Mouse (Mus musculus): ENCODE data around the gene Ctrb1. TPM values are rescaled to one million over a fixed set of nuclear protein-coding genes. Genes with fewer than 3 reads are reported as not detected.
A peak's percentile ranks its signal among the peaks of the same experiment; 100 is the strongest.

Ctrb1 gene
- polyA plus RNA-seq, 1 experiment from 2014 or later: not detected

DNA sequence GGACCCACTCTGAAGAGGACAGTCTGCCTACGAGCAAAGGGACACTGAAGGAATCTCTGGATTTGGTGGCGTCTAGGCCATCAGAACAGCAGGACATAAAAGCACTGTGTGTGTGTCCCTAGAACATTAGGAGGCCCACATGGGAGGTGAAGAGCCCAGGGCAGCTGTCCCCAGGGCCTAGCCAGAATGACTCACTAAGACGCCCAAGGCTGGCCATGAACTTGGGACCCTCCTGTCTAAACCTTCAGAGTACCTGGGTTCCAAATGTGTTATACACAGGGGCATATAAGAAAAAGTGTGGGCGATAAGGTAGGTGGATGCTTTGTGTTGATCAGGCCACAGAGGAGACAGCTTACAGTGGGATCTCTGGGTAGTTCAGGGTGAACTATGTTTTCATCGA, 9.9 kb upstream of the Ctrb1 start:
- no peak for ATAC-seq
- H3K27me3 ChIP-seq (replicated peaks; ENCODE audit: control insufficient read depth, insufficient read depth, low read length): no peaks in the 10 kb centered on the region

DNA sequence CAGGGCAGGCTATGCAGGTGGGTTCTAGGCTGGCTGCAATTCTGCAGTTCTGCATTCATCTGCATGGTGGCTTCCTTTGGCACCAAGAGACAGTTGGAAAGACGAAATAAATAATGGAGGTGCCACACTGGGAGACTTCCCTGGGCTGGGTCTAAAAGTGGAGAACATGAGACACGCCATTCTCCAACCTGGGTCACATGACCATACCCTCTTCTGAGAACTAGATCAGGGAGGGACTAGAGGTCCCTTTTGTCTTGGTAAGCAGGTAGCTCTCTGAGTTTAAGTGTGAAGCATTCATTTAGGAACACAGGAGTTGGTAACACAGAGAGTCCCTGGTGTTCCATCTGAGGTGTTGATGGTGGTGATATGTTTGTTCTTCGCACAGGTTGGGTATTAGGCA, 9.4 kb upstream of the Ctrb1 start:
- no peak overlapping the region for H3K4me3 ChIP-seq (ENCODE audit: low read length)
- no peaks in the 10 kb centered on the region for H3K36me3 ChIP-seq (ENCODE audit: control insufficient read depth, insufficient read depth, low read length)
- no peak overlapping the region for H3K27ac ChIP-seq (ENCODE audit: low read depth, low read length)
- no peak overlapping the region for H3K9ac ChIP-seq (ENCODE audit: low read depth, low read length)
- H3K4me1 ChIP-seq (ENCODE audit: control insufficient read depth, insufficient read depth, low read depth, low read length): no peaks in the 10 kb centered on the region
- no peak for ATAC-seq
- WGBS: 85% methylated on average over 3 of the region's 3 CpGs
- no peaks in the 10 kb centered on the region for H3K9me3 ChIP-seq (ENCODE audit: control insufficient read depth, low read length)
- H3K4me2 ChIP-seq (ENCODE audit: low read length): no peak overlapping the region
- H3K27me3 ChIP-seq (replicated peaks; ENCODE audit: control insufficient read depth, insufficient read depth, low read length): no peaks in the 10 kb centered on the region

More for the DNA sequence above, 9.9 kb upstream of the Ctrb1 start:
- H3K9ac ChIP-seq (ENCODE audit: low read depth, low read length): no peak overlapping the region
- WGBS: 96% methylated on average over 5 of the region's 5 CpGs
- no peaks in the 10 kb centered on the region for H3K36me3 ChIP-seq (ENCODE audit: control insufficient read depth, insufficient read depth, low read length)
- H3K4me2 ChIP-seq (ENCODE audit: low read length): no peak overlapping the region
- no peaks in the 10 kb centered on the region for H3K4me1 ChIP-seq (ENCODE audit: control insufficient read depth, insufficient read depth, low read depth, low read length)
- H3K27ac ChIP-seq (ENCODE audit: low read depth, low read length): no peak overlapping the region
- H3K4me3 ChIP-seq (ENCODE audit: low read length): no peak overlapping the region
- H3K9me3 ChIP-seq (ENCODE audit: control insufficient read depth, low read length): no peaks in the 10 kb centered on the region

- WGBS: 13% methylated on average over 1 of the region's 1 CpGs
- no peak for ATAC-seq
Observed at GRCm38 (mm10) chr8:111699035-111699434, 8.2 kb upstream of the Ctrb1 start.

GRCm38 (mm10) chr8:111697655-111698054, 6.8 kb upstream of the Ctrb1 start:
- no peaks in the 10 kb centered on the region for H3K4me1 ChIP-seq (ENCODE audit: control insufficient read depth, insufficient read depth, low read depth, low read length)
- no peak overlapping the region for H3K4me3 ChIP-seq (ENCODE audit: low read length)
- no peaks in the 10 kb centered on the region for H3K9me3 ChIP-seq (ENCODE audit: control insufficient read depth, low read length)
- ATAC-seq: no peak
- no peak overlapping the region for H3K4me2 ChIP-seq (ENCODE audit: low read length)
- no peak overlapping the region for H3K9ac ChIP-seq (ENCODE audit: low read depth, low read length)
- no peaks in the 10 kb centered on the region for H3K27me3 ChIP-seq (replicated peaks; ENCODE audit: control insufficient read depth, insufficient read depth, low read length)
- H3K27ac ChIP-seq (ENCODE audit: low read depth, low read length): no peak overlapping the region
- no peaks in the 10 kb centered on the region for H3K36me3 ChIP-seq (ENCODE audit: control insufficient read depth, insufficient read depth, low read length)
- 79% methylated on average over 10 of the region's 10 CpGs for WGBS

More at GRCm38 (mm10) chr8:111699035-111699434, 8.2 kb upstream of the Ctrb1 start:
- H3K4me3 ChIP-seq (ENCODE audit: low read length): no peak overlapping the region
- no peak overlapping the region for H3K4me2 ChIP-seq (ENCODE audit: low read length)
- H3K36me3 ChIP-seq (ENCODE audit: control insufficient read depth, insufficient read depth, low read length): no peaks in the 10 kb centered on the region
- no peaks in the 10 kb centered on the region for H3K9me3 ChIP-seq (ENCODE audit: control insufficient read depth, low read length)
- H3K27ac ChIP-seq (ENCODE audit: low read depth, low read length): no peak overlapping the region
- no peaks in the 10 kb centered on the region for H3K27me3 ChIP-seq (replicated peaks; ENCODE audit: control insufficient read depth, insufficient read depth, low read length)
- no peaks in the 10 kb centered on the region for H3K4me1 ChIP-seq (ENCODE audit: control insufficient read depth, insufficient read depth, low read depth, low read length)
- no peak overlapping the region for H3K9ac ChIP-seq (ENCODE audit: low read depth, low read length)

- Histone ChIP-seq H3K27ac (ENCODE audit: low read depth, low read length) (no peak overlapping the region), H3K4me3 (ENCODE audit: low read length) (no peak overlapping the region), H3K4me1 (ENCODE audit: control insufficient read depth, insufficient read depth, low read depth, low read length) (no peaks in the 10 kb centered on the region), H3K27me3 (replicated peaks; ENCODE audit: control insufficient read depth, insufficient read depth, low read length) (no peaks in the 10 kb centered on the region), H3K36me3 (ENCODE audit: control insufficient read depth, insufficient read depth, low read length) (no peaks in the 10 kb centered on the region), H3K4me2 (ENCODE audit: low read length) (no peak overlapping the region), H3K9ac (ENCODE audit: low read depth, low read length) (no peak overlapping the region), H3K9me3 (ENCODE audit: control insufficient read depth, low read length) (no peaks in the 10 kb centered on the region)
- ATAC-seq: no peak
- WGBS: 73% methylated on average over 7 of the region's 7 CpGs
Observed at GRCm38 (mm10) chr8:111695441-111695840, 4.6 kb upstream of the Ctrb1 start.

- no peak for ATAC-seq
- 62% methylated on average over 6 of the region's 6 CpGs for WGBS
- H3K4me2 ChIP-seq (ENCODE audit: low read length): no peak overlapping the region
- no peaks in the 10 kb centered on the region for H3K36me3 ChIP-seq (ENCODE audit: control insufficient read depth, insufficient read depth, low read length)
- no peak overlapping the region for H3K27ac ChIP-seq (ENCODE audit: low read depth, low read length)
- H3K4me1 ChIP-seq (ENCODE audit: control insufficient read depth, insufficient read depth, low read depth, low read length): no peaks in the 10 kb centered on the region
- H3K4me3 ChIP-seq (ENCODE audit: low read length): no peak overlapping the region
- H3K27me3 ChIP-seq (replicated peaks; ENCODE audit: control insufficient read depth, insufficient read depth, low read length): no peaks in the 10 kb centered on the region
- H3K9ac ChIP-seq (ENCODE audit: low read depth, low read length): no peak overlapping the region
- H3K9me3 ChIP-seq (ENCODE audit: control insufficient read depth, low read length): no peaks in the 10 kb centered on the region
Observed at GRCm38 (mm10) chr8:111693261-111693741, 2.5 kb upstream of the Ctrb1 start.

- H3K27me3 ChIP-seq (replicated peaks; ENCODE audit: control insufficient read depth, insufficient read depth, low read length): no peaks in the 10 kb centered on the region
- H3K4me2 ChIP-seq (ENCODE audit: low read length): no peak overlapping the region
- H3K4me1 ChIP-seq (ENCODE audit: control insufficient read depth, insufficient read depth, low read depth, low read length): no peaks in the 10 kb centered on the region
- no peak overlapping the region for H3K27ac ChIP-seq (ENCODE audit: low read depth, low read length)
- H3K36me3 ChIP-seq (ENCODE audit: control insufficient read depth, insufficient read depth, low read length): no peaks in the 10 kb centered on the region
- WGBS: 85% methylated on average over 13 of the region's 13 CpGs
- no peak overlapping the region for H3K4me3 ChIP-seq (ENCODE audit: low read length)
- H3K9ac ChIP-seq (ENCODE audit: low read depth, low read length): no peak overlapping the region
- H3K9me3 ChIP-seq (ENCODE audit: control insufficient read depth, low read length): no peaks in the 10 kb centered on the region
- ATAC-seq: no peak
Observed at GRCm38 (mm10) chr8:111686881-111687280, 3.9 kb downstream of the Ctrb1 start.

DNA sequence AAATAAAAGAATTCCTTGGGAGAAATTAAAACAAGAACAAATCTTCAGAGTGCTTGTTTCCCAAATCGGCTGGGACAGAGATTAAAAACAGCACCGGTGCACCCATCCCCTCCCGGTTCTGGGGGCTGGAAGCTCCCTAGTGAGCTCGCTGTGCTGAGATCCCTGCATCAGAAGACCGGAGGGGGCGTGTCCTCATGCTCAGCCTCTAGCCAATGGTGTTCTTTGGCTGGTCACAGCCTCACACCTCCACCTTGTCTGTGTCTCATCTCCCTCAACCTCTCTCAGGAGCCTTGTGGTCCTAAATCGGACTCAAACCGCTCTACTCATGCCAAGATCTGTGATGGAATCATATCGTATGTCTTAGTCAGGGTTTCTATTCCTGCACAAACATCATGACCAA, 8.3 kb downstream of the Ctrb1 start:
- no peak for ATAC-seq
- Histone ChIP-seq H3K27me3 (replicated peaks; ENCODE audit: control insufficient read depth, insufficient read depth, low read length) (no peaks in the 10 kb centered on the region), H3K27ac (ENCODE audit: low read depth, low read length) (no peak overlapping the region), H3K4me1 (ENCODE audit: control insufficient read depth, insufficient read depth, low read depth, low read length) (no peaks in the 10 kb centered on the region), H3K4me3 (ENCODE audit: low read length) (no peak overlapping the region), H3K9me3 (ENCODE audit: control insufficient read depth, low read length) (no peaks in the 10 kb centered on the region), H3K36me3 (ENCODE audit: control insufficient read depth, insufficient read depth, low read length) (no peaks in the 10 kb centered on the region), H3K9ac (ENCODE audit: low read depth, low read length) (no peak overlapping the region), H3K4me2 (ENCODE audit: low read length) (no peak overlapping the region)
- 32% methylated on average over 9 of the region's 9 CpGs for WGBS

DNA sequence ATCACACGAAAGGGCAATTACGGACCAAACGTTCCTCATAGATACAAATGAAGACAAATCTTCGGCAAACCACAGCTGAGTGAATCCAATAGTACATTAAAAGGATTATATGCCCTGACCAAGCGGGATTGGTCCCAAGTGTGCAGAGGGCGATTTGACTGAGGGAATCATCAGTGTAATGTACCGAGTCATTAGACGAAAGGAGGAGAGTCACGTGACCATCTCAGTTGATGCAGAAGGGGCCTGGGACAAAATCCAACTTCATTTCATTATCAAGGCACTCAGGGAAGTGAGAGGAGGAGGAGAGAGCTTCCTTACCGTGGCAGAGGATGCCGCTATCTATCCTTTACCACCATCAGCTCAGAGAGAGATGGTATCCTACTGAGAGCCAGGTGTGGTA, 9.7 kb downstream of the Ctrb1 start:
- Histone ChIP-seq H3K9ac (ENCODE audit: low read depth, low read length) (no peak overlapping the region), H3K4me2 (ENCODE audit: low read length) (no peak overlapping the region), H3K9me3 (ENCODE audit: control insufficient read depth, low read length) (no peaks in the 10 kb centered on the region), H3K36me3 (ENCODE audit: control insufficient read depth, insufficient read depth, low read length) (no peaks in the 10 kb centered on the region), H3K27me3 (replicated peaks; ENCODE audit: control insufficient read depth, insufficient read depth, low read length) (no peaks in the 10 kb centered on the region), H3K4me1 (ENCODE audit: control insufficient read depth, insufficient read depth, low read depth, low read length) (no peaks in the 10 kb centered on the region), H3K4me3 (ENCODE audit: low read length) (no peak overlapping the region), H3K27ac (ENCODE audit: low read depth, low read length) (no peak overlapping the region)
- ATAC-seq: 0 out of 2 replicates have a peak, but pooled peaks have one; percentile 40
- WGBS: 47% methylated on average over 11 of the region's 11 CpGs
